Mouse (Mus musculus) large intestine, adult 2 months (tissue): ENCODE measurements around the gene Ahnak2. TPM values are rescaled to one million over a fixed set of nuclear protein-coding genes. Genes with fewer than 3 reads are reported as not detected.

ENCODE experiments used
- DNase-seq: peaks from one replicate; pipeline ENCODE4 v3.0.0-alpha.2; 2012; ENCODE audit warnings: low read depth, low spot score
- WGBS: fragments of 180-500 bp; shearing (Covaris S2); methylation state at CpG from one replicate; pipeline ENCODE4 v1.1.7; 2018; 5-methylcytosine and 5-hydroxymethylcytosine counted together
- polyA plus RNA-seq: library from polyadenylated mRNA; depleted of rRNA; stranded (reverse); fragments of >200 nt; gene quantifications from 2 replicates; pipeline ENCODE4 v1.2.3, GENCODE M21; 2012

Ahnak2 gene
- polyA plus RNA-seq, 1 experiment = 1.6 TPM

- no peak for DNase-seq
- 87% methylated on average over 10 of the region's 10 CpGs for WGBS
Observed at GRCm38 (mm10) chr12:112799237-112799970, 3.1 kb downstream of the Ahnak2 start.

GRCm38 (mm10) chr12:112798716-112799115 lies 3.7 kb downstream of the Ahnak2 start:
- WGBS = 68% methylated on average over 5 of the region's 5 CpGs
- DNase-seq = no peak

GRCm38 (mm10) chr12:112798332-112798681 lies 4.2 kb downstream of the Ahnak2 start:
- DNase-seq = no peak
- 16% methylated on average over 5 of the region's 5 CpGs for WGBS

- WGBS = 16% methylated on average over 15 of the region's 15 CpGs
- no peak for DNase-seq
Observed at GRCm38 (mm10) chr12:112797672-112798331, 4.7 kb downstream of the Ahnak2 start.

GRCm38 (mm10) chr12:112796551-112797510 lies 5.6 kb downstream of the Ahnak2 start:
- DNase-seq = no peak
- 30% methylated on average over 17 of the region's 17 CpGs for WGBS

- WGBS = 12% methylated on average over 18 of the region's 18 CpGs
- no peak for DNase-seq
Observed at GRCm38 (mm10) chr12:112795466-112796104, 6.9 kb downstream of the Ahnak2 start.

- WGBS = 77% methylated on average over 5 of the region's 5 CpGs
- no peak for DNase-seq
Observed at GRCm38 (mm10) chr12:112794998-112795397, 7.5 kb downstream of the Ahnak2 start.

- DNase-seq = no peak
- WGBS = 43% methylated on average over 7 of the region's 7 CpGs
Observed at GRCm38 (mm10) chr12:112794356-112794816, 8.1 kb downstream of the Ahnak2 start.

- no peak for DNase-seq
- WGBS = 54% methylated on average over 13 of the region's 13 CpGs
Observed at GRCm38 (mm10) chr12:112793601-112794355, 8.7 kb downstream of the Ahnak2 start.

GRCm38 (mm10) chr12:112791026-112791425 lies 11.4 kb downstream of the Ahnak2 start:
- DNase-seq = no peak
- 28% methylated on average over 8 of the region's 8 CpGs for WGBS

- DNase-seq = no peak
- WGBS = 89% methylated on average over 10 of the region's 10 CpGs
Observed at GRCm38 (mm10) chr12:112774481-112774880, 28.0 kb downstream of the Ahnak2 start.

- WGBS = 77% methylated on average over 6 of the region's 6 CpGs
- no peak for DNase-seq
Observed at GRCm38 (mm10) chr12:112774026-112774425, 28.4 kb downstream of the Ahnak2 start.

GRCm38 (mm10) chr12:112773366-112773765 lies 29.1 kb downstream of the Ahnak2 start:
- WGBS = 43% methylated on average over 9 of the region's 9 CpGs
- DNase-seq = no peak

- WGBS = 86% methylated on average over 14 of the region's 14 CpGs
- DNase-seq = no peak
Observed at GRCm38 (mm10) chr12:112772306-112772705, 30.2 kb downstream of the Ahnak2 start.

GRCm38 (mm10) chr12:112770396-112770795 lies 32.1 kb downstream of the Ahnak2 start:
- 78% methylated on average over 4 of the region's 4 CpGs for WGBS
- DNase-seq = no peak

- WGBS = 70% methylated on average over 2 of the region's 2 CpGs
- DNase-seq = no peak
Observed at GRCm38 (mm10) chr12:112769751-112770150, 32.7 kb downstream of the Ahnak2 start.

GRCm38 (mm10) chr12:112769031-112769430 lies 33.4 kb downstream of the Ahnak2 start:
- no peak for DNase-seq
- WGBS = 82% methylated on average over 6 of the region's 6 CpGs

- no peak for DNase-seq
- 87% methylated on average over 8 of the region's 8 CpGs for WGBS
Observed at GRCm38 (mm10) chr12:112768166-112768565, 34.3 kb downstream of the Ahnak2 start.
